Mouse (Mus musculus): ENCODE measurements around the gene Ercc4.

Gene Ercc4

DNA sequence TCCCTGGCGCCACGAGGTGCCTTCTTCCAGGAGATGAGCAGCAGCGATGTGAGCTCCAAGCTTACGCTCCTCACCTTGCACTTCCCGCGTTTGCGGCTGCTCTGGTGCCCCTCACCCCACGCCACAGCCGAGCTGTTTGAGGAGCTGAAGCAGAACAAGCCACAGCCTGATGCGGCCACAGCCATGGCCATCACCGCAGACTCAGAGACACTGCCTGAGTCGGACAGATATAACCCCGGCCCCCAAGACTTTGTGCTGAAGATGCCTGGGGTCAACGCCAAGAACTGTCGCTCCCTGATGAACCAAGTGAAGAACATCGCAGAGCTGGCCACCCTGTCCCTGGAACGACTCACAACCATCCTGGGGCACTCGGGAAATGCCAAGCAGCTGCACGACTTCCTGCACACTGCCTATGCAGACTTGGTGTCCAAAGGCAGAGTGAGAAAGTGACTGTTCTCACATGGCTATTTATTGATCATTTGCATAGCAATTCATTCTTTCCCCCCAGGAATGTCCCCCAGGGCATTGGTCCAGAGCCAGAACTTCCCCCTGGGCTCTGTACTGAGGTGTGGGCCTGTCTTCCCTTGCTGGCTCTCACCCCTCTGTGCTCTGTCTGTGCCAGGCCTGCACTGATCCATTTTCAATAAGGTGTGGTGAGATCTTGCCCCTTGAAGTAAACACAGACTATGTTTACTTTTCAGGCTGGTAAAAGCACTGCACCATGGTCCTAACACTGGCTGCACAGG lies 38.5 kb downstream of the Ercc4 start:
- no peak for DNase-seq (ENCODE audit: low read depth, low spot score)

- DNase-seq (ENCODE audit: low read depth, low spot score), result no peak
These were observed 40.5 kb downstream of the Ercc4 start for GRCm38 (mm10) chr16:13149950-13150349.

DNA sequence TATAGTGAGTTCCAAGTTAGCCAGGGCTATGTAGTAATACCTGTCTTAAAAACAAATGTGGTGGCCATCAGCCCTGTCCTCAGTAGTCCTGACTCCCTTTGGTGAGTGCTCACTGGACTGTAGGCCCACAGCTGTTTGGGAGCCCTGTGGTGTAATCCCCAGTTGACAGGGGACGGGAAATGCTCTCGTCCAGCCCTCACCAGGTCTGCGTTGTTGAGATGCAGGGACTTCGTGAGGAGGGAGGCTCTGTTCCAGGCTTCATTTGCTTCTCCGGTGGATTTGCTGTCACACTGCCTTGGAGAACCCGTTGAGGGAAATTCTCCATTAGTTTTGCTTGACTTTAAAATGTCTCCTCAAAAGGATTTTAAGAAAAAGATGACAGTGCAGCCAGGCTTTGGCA lies 41.3 kb downstream of the Ercc4 start:
- no peak for DNase-seq (ENCODE audit: low read depth, low spot score)

GRCm38 (mm10) chr16:13152475-13152874 lies 43.0 kb downstream of the Ercc4 start:
- DNase-seq (ENCODE audit: low read depth, low spot score), result no peak

- DNase-seq (ENCODE audit: low read depth, low spot score), result no peak
These were observed 43.7 kb downstream of the Ercc4 start for GRCm38 (mm10) chr16:13153215-13153614.

- no peak for DNase-seq (ENCODE audit: low read depth, low spot score)
These were observed 44.9 kb downstream of the Ercc4 start for GRCm38 (mm10) chr16:13154352-13154751.

DNA sequence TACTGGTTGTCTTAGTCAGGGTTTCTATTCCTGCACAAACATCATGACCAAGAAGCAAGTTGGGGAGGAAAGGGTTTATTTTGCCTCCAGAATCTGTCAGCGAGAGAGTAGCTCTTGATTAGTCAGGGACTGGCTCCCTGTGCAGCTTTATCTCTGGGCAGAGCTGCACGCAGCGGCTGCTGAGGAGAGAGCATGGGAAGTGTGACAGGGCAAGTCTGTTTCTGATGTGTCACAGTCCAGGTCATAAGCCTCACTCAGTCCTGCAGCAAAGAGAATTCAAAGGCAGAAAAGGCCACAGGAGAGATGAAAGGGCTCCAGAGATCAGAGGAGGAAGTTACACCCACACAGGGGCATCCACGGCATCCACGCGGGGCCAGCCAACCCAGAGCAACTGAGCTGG lies 47.8 kb downstream of the Ercc4 start:
- DNase-seq (ENCODE audit: low read depth, low spot score), result no peak

DNA sequence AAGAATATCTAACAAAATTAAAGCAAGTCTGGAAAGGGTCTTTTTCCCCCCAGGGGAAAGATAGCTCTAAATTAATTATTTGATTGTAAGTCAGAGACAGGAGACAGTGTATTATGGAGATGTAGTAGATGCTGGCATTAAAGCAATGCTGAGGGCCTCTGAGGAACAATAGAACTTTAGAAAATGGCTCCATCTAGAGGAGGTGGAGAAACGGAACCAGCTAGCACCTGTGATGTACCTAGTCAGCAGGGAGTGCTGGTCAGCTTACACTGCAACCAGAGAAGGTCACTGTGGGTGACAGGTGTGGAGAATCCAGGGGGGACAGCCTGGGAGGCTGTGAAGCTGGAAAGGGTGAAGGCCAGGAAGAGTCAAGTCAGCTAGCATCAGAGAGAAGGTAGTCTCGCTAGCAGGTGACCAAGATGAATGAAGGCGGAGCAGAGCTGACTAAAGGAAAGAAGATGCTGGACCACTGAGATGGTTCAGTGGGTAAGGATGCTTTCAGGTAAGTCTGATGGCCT lies 48.7 kb downstream of the Ercc4 start:
- DNase-seq (ENCODE audit: low read depth, low spot score), result no peak

- DNase-seq (ENCODE audit: low read depth, low spot score), result no peak
These were observed 49.7 kb downstream of the Ercc4 start for GRCm38 (mm10) chr16:13158906-13159889.

DNA sequence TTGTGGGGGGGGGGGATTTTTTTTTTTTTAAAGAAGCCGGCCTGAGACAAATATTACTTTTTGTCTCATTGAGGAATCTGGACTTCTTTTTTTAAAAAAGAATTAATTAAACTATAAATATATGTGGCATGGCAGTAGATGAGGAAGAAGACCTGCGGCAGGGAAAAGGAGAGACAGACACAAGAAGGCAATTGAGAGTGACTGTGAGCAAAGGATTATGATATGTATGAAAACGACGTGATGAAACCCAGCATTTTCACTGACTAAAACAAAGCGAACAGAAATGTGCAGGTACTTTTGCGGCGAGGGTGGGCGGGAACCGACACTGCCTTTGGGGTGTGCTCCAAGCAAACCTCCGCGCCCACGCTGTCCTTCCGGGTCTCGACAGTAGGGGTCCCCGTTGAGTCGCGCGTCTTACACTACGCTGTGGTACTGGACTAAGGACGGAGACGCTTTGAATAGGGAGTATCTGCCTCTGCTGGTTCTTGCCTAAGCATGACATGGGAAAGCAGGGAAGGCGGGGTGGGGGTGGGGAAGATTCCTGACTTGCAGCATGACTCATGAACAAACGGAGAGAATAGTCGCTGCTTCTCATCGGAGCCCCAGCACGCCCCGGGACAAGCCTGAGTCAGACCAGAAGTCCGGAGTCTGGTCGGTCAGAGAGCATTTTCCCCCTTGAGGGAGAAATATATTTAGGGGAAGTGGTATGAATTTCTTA lies 50.6 kb downstream of the Ercc4 start:
- DNase-seq (ENCODE audit: low read depth, low spot score), result peak; percentile 97

DNA sequence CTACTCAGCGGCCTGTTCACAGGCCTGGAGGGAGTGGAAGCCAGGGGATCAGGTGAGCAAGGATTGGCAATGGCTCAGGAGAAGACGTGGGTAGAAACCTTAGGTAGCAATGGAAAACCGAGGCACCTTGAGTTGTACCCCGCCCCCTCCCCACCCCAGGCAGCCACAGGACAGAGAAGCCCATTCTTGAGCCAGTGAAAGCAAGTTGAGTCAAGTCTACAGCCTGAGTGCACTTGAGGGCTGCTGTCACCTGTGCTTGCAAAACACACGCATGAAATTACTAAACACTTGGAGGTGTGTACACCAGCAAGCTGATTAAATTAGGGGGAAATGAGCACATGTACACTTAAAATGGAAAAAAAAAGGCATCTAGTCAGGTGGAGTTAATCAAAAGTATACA lies 52.0 kb downstream of the Ercc4 start:
- no peak for DNase-seq (ENCODE audit: low read depth, low spot score)

DNA sequence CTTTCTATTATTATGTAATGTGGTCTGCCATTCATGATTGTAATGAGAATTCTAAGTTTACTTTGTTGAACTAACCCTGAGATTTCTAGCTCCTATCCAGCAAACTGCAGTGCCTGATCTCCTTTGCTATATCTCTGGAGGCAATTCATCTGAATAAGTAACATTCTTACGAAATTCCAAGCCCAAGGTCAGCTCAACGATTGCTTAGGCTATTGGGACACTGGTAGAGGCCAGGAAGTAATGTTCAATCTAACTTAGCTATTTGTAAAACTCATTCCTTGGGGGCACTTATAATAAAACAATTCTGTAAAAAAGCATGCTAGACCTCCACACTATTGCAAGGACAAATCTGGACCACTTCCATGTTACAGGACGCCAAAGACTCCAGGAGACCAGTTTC lies 58.2 kb downstream of the Ercc4 start:
- no peak for DNase-seq (ENCODE audit: low read depth, low spot score)

- no peak for DNase-seq (ENCODE audit: low read depth, low spot score)
These were observed 63.7 kb downstream of the Ercc4 start for GRCm38 (mm10) chr16:13173055-13173742.

- no peak for DNase-seq (ENCODE audit: low read depth, low spot score)
These were observed 73.0 kb downstream of the Ercc4 start for GRCm38 (mm10) chr16:13182526-13182925.

- no peak for DNase-seq (ENCODE audit: low read depth, low spot score)
These were observed 73.8 kb downstream of the Ercc4 start for GRCm38 (mm10) chr16:13183182-13183742.

DNA sequence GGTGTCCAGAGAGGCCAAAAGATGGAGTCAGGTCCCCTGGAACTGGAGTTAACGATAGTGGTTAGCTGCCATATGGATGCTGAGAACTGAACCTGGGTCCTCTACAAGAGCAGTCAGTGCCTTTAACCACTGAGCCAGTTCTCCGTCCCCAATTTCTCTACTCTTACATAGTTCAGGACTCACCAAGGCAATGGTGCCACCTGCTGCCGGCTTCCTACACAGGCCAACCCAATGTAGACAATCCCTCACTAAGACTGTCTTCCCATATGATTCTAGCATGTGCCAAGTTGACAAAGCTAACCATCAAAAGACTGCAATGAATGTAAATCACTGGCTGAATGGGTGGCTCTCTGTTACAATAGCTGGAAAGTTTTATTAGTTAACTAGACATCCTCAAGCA lies 74.9 kb downstream of the Ercc4 start:
- DNase-seq (ENCODE audit: low read depth, low spot score), result peak; percentile 9

- no peak for DNase-seq (ENCODE audit: low read depth, low spot score)
These were observed 80.1 kb downstream of the Ercc4 start for GRCm38 (mm10) chr16:13189430-13190107.

DNA sequence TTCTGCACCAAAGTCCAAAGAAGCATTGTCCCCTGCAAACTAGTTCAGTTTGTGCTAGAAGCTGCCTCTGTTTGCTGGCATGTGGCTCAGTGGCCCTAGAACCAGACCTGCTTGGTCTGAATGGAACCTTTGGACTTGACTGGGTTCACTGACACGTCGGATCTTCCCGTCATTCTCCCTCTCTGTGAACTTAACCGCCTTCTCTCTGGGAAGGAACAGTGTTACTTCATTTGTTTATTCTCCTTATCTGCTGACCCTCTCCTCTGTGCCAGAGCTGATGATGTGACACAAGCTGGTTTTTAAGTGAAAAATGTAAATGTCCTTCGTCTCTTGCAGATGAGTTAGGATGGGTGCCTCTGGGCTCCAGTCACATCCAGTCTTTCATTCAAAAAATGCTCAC lies 81.0 kb downstream of the Ercc4 start:
- no peak for DNase-seq (ENCODE audit: low read depth, low spot score)

DNA sequence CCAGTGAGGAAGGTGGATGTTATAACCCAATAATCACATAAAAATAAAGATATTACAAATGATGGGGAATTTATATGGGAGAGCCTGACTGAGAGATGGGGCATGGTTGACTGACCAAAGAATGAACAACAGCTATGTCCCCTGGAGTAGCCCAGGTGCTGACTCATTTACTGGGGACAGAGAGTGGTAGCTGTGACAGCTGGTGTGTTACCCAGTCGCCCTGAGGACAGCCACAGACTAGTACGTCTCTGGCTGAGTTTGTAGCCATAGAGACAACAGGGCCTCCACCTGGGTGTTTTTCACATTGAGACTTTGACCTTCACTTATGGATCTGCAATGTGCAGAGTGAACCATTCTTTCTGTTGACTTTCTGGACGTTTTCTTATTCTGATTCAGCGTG lies 81.7 kb downstream of the Ercc4 start:
- DNase-seq (ENCODE audit: low read depth, low spot score), result no peak

DNA sequence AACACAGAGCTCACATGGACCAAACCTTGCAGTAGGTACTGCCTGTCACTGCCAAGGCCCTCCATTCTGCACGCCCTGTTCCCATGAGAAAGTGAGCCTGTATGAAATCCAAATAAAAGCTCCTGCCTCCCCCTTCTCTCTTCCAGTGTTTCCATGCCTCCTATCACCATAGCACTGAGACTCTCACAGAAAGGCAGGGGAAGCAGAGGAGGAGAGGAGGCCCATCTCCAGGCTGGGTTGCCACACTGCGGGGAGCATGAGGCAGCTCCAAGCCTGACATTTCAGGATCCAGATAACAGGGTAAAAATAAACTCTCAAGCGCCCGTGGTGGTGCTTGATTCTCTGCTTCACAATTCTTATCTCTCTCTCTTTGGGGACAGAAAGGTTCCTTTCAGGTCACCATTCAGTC lies 84.2 kb downstream of the Ercc4 start:
- no peak for DNase-seq (ENCODE audit: low read depth, low spot score)
